Mouse (Mus musculus) heart, postnatal 0 days (tissue): Measurements from ENCODE around the gene Gpam.

ENCODE experiments used
- CTCF ChIP-seq: IDR thresholded peaks from 2 replicates; pipeline ENCODE4 v1.5.1; 2016; ENCODE audit warnings: antibody characterized with exemption, control low read depth, low read depth
- EP300 ChIP-seq: IDR thresholded peaks from 2 replicates; pipeline ENCODE4 v1.6.1; 2016; ENCODE audit warnings: antibody characterized with exemption, low read depth

DNA sequence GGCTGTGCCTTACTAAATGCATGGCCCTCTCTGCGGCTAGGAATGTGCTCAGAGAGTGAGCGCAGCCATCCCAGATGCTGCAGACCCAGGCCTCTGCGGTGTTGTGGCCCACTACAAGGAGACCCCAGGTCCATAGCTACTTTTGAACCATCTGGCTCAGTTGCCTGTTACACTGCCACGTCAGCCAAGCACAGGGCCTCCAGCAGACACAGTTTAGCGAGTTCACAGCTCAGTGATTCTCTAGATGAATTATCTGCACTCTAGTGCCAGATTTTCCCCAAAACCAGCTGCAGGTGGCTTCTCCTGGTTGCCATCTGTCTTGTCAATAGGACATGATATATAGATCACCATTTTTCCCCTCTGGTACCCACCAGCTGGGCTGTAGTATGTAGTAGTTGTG, 69.6 kb downstream of the Gpam start:
- no peak for TF ChIP-seq CTCF
- no peak for TF ChIP-seq EP300
